Mouse (Mus musculus) megakaryocyte, embryonic 14.5 days (primary cell): ENCODE measurements around the gene Ntn1.

Source experiments
- FLI1 ChIP-seq: IDR thresholded peaks from 2 replicates; pipeline ENCODE4 v1.6.1; 2012; ENCODE audit warnings: low read length, inconsistent platforms, mixed read lengths
- GATA1 ChIP-seq: IDR thresholded peaks from 3 replicates; pipeline ENCODE4 v1.6.1; 2012; ENCODE audit warnings: mixed read lengths, low read length, inconsistent platforms, borderline replicate concordance

GRCm38 (mm10) chr11:68201063-68201462 lies 199.6 kb downstream of the Ntn1 start:
- TF ChIP-seq FLI1 = no peak
- no peak for TF ChIP-seq GATA1
